Mouse (Mus musculus) midbrain, embryonic 16.5 days (tissue): ENCODE results near the gene Spr. TPM values are rescaled to one million over a fixed set of nuclear protein-coding genes. Genes with fewer than 3 reads are reported as not detected.
A peak's percentile ranks its signal among the peaks of the same experiment; 100 is the strongest.

Experiments
- ATAC-seq: fragments of 200-750 bp; cut with Nextera tagmentation; 2 replicates; pipeline ENCODE4 v1.8.0; 2017; ENCODE audit warnings: moderate TSS enrichment
- H3K27ac ChIP-seq: fragments of 300-500 bp; sonication (generic); 2 replicates; pipeline ENCODE4 v1.5.1; 2014; ENCODE audit warnings: mild to moderate bottlenecking, low read length, mixed read lengths
- H3K27me3 ChIP-seq: fragments of 300-500 bp; sonication (generic); 2 replicates; pipeline ENCODE4 v1.6.1; 2014; ENCODE audit warnings: low read depth, low read length, mixed read lengths; ENCODE audit not compliant: control insufficient read depth, insufficient read depth
- H3K36me3 ChIP-seq: fragments of 300-500 bp; sonication (generic); 2 replicates; pipeline ENCODE4 v1.6.1; 2014; ENCODE audit warnings: mild to moderate bottlenecking, low read length, moderate library complexity, mixed read lengths; ENCODE audit not compliant: control insufficient read depth, insufficient read depth
- H3K4me1 ChIP-seq: fragments of 300-500 bp; sonication (generic); 2 replicates; pipeline ENCODE4 v1.6.1; 2014; ENCODE audit warnings: mild to moderate bottlenecking, low read length, mixed read lengths; ENCODE audit not compliant: control insufficient read depth, insufficient read depth
- H3K4me2 ChIP-seq: fragments of 300-500 bp; sonication (generic); 2 replicates; pipeline ENCODE4 v1.6.1; 2014; ENCODE audit warnings: mild to moderate bottlenecking, low read length, mixed read lengths
- H3K4me3 ChIP-seq: fragments of 300-500 bp; sonication (generic); 2 replicates; pipeline ENCODE4 v1.5.1; 2014; ENCODE audit warnings: low read depth, mild to moderate bottlenecking, low read length, moderate library complexity, mixed read lengths
- H3K9ac ChIP-seq: fragments of 300-500 bp; sonication (generic); 2 replicates; pipeline ENCODE4 v1.6.1; 2014; ENCODE audit warnings: low read depth, low read length, mixed read lengths
- H3K9me3 ChIP-seq: fragments of 300-500 bp; sonication (generic); replicated peaks from 2 replicates; pipeline ENCODE4 v1.6.1; 2014; ENCODE audit warnings: mild to moderate bottlenecking, low read length, mixed read lengths; ENCODE audit not compliant: control insufficient read depth, poor library complexity, severe bottlenecking
- WGBS: fragments of 180-500 bp; shearing (Covaris S2); extraction: QIAGEN DNeasy Blood & Tissue Kit; methylation state at CpG from one replicate; pipeline ENCODE4 v1.1.7; 2014; 5-methylcytosine and 5-hydroxymethylcytosine counted together
- polyA plus RNA-seq: library from polyadenylated mRNA; unstranded; fragments of >200 nt; fragmentation: Nextera tagmentation; extraction: Ambion mirVana; gene quantifications from 2 replicates; pipeline ENCODE4 v1.2.1, GENCODE M21; 2015

Gene Spr
- 25.3 and 28.7 TPM in 2 replicates for polyA plus RNA-seq

- peak; percentile 90 for ATAC-seq
- H3K27me3 ChIP-seq: no peaks in the 10 kb centered on the region
- no peaks in the 10 kb centered on the region for H3K36me3 ChIP-seq
- H3K4me1 ChIP-seq: peaks cover 3% of the 10 kb centered on the region; the same call in 1 of the 2 replicates
- H3K9ac ChIP-seq: peak within 1 kb of the TSS; percentile 84
- peak within 1 kb of the TSS; percentile 80 for H3K4me3 ChIP-seq
- H3K9me3 ChIP-seq: no peaks in the 10 kb centered on the region
- under 1% methylated on average over 49 of the region's 49 CpGs for WGBS
- peak within 1 kb of the TSS; percentile 60 for H3K4me2 ChIP-seq
- H3K27ac ChIP-seq: peak within 1 kb of the TSS; percentile 89
These were observed at the start of gene Spr for GRCm38 (mm10) chr6:85137217-85138035. Gene Spr, minus strand, starts transcription at chr6:85137766.

GRCm38 (mm10) chr6:85186744-85187059 lies 49.1 kb upstream of the Spr start:
- H3K4me2 ChIP-seq: 0 out of 2 replicates have a peak overlapping the region, but pooled peaks have one; percentile 12
- H3K9ac ChIP-seq: no peak overlapping the region
- H3K4me3 ChIP-seq: no peak overlapping the region; the same call in 1 of the 2 replicates
- H3K27ac ChIP-seq: no peak overlapping the region
- under 1% methylated on average over 15 of the region's 15 CpGs for WGBS
- no peak for ATAC-seq
- H3K4me1 ChIP-seq: peaks cover 33% of the 10 kb centered on the region
- H3K27me3 ChIP-seq: peaks cover 29% of the 10 kb centered on the region
- H3K36me3 ChIP-seq: no peaks in the 10 kb centered on the region
- no peaks in the 10 kb centered on the region for H3K9me3 ChIP-seq

GRCm38 (mm10) chr6:85186033-85186743 lies 48.6 kb upstream of the Spr start:
- Histone ChIP-seq H3K36me3 (no peaks in the 10 kb centered on the region), H3K27me3 (peaks cover 24% of the 10 kb centered on the region), H3K4me2 (peak overlapping the region; percentile 26), H3K9me3 (no peaks in the 10 kb centered on the region), H3K4me3 (peak overlapping the region; percentile 6; the same call in 1 of the 2 replicates), H3K27ac (no peak overlapping the region), H3K4me1 (peaks cover 33% of the 10 kb centered on the region), H3K9ac (no peak overlapping the region)
- ATAC-seq: no peak
- 3% methylated on average over 33 of the region's 33 CpGs for WGBS

GRCm38 (mm10) chr6:85183951-85184350 lies 46.4 kb upstream of the Spr start:
- H3K27me3 ChIP-seq: peaks cover 18% of the 10 kb centered on the region
- ATAC-seq: no peak
- H3K9ac ChIP-seq: no peak overlapping the region

GRCm38 (mm10) chr6:85180036-85180435 lies 42.5 kb upstream of the Spr start:
- 76% methylated on average over 2 of the region's 2 CpGs for WGBS
- H3K9me3 ChIP-seq: no peaks in the 10 kb centered on the region
- H3K4me3 ChIP-seq: no peak overlapping the region
- H3K27me3 ChIP-seq: peaks cover 11% of the 10 kb centered on the region
- H3K4me2 ChIP-seq: no peak overlapping the region
- no peak overlapping the region for H3K9ac ChIP-seq
- H3K4me1 ChIP-seq: no peaks in the 10 kb centered on the region
- no peaks in the 10 kb centered on the region for H3K36me3 ChIP-seq
- H3K27ac ChIP-seq: no peak overlapping the region
- ATAC-seq: no peak

More at GRCm38 (mm10) chr6:85183951-85184350, 46.4 kb upstream of the Spr start:
- Histone ChIP-seq H3K4me3 (no peak overlapping the region), H3K4me2 (no peak overlapping the region), H3K36me3 (no peaks in the 10 kb centered on the region), H3K27ac (no peak overlapping the region), H3K4me1 (peaks cover 22% of the 10 kb centered on the region), H3K9me3 (no peaks in the 10 kb centered on the region)
- 74% methylated on average over 3 of the region's 3 CpGs for WGBS

- Histone ChIP-seq H3K27ac (no peak overlapping the region), H3K27me3 (peaks cover 9% of the 10 kb centered on the region), H3K36me3 (no peaks in the 10 kb centered on the region), H3K4me3 (no peak overlapping the region), H3K9me3 (no peaks in the 10 kb centered on the region), H3K4me2 (no peak overlapping the region), H3K9ac (no peak overlapping the region), H3K4me1 (no peaks in the 10 kb centered on the region)
- 78% methylated on average over 3 of the region's 3 CpGs for WGBS
- ATAC-seq: no peak
These were observed 42.0 kb upstream of the Spr start for GRCm38 (mm10) chr6:85179569-85179968.

- Histone ChIP-seq H3K4me1 (peaks cover 5% of the 10 kb centered on the region; the same call in 1 of the 2 replicates), H3K36me3 (no peaks in the 10 kb centered on the region), H3K9me3 (no peaks in the 10 kb centered on the region), H3K4me2 (no peak overlapping the region), H3K9ac (no peak overlapping the region), H3K27me3 (no peaks in the 10 kb centered on the region), H3K4me3 (no peak overlapping the region), H3K27ac (no peak overlapping the region)
- no peak for ATAC-seq
- 18% methylated on average over 11 of the region's 11 CpGs for WGBS
These were observed 27.9 kb upstream of the Spr start for GRCm38 (mm10) chr6:85165440-85165921.

GRCm38 (mm10) chr6:85160201-85160923 lies 22.8 kb upstream of the Spr start:
- 0 out of 2 replicates have a peak, but pooled peaks have one; percentile 9 for ATAC-seq
- Histone ChIP-seq H3K4me2 (no peak overlapping the region), H3K36me3 (no peaks in the 10 kb centered on the region), H3K9ac (no peak overlapping the region), H3K27ac (no peak overlapping the region), H3K4me3 (no peak overlapping the region), H3K27me3 (no peaks in the 10 kb centered on the region), H3K4me1 (peaks cover 3% of the 10 kb centered on the region), H3K9me3 (no peaks in the 10 kb centered on the region)
- WGBS: 35% methylated on average over 4 of the region's 4 CpGs
